Mouse (Mus musculus) cerebellum, adult 11-12 months (tissue): ENCODE results near the gene Hpn.

Source experiments
- DNase-seq: peaks from one replicate; pipeline ENCODE4 v3.0.0; 2022

Gene Hpn

GRCm38 (mm10) chr7:31109796-31110195 lies 5.3 kb downstream of the Hpn start:
- DNase-seq = no peak

DNA sequence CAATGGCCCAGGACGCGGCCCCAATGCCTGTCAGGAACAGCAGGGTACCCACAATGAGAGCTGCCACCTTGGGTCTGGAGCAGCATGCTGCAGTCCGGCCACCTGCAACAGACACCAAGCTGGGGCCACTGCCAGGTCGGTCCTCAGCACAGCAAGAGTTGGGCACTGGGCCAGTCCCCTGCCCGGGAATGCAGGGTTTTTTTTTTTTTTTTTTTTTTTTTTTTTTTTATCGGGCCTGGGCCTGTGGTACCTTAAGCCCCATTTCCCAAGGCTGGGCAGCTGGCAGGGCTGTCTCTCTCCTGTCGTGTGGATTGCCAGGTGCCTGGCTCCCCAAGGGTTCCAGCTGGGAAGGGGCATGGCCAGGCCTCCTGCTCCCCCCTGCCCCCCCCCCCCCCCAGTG lies 6.0 kb downstream of the Hpn start:
- DNase-seq = peak; percentile 83

DNA sequence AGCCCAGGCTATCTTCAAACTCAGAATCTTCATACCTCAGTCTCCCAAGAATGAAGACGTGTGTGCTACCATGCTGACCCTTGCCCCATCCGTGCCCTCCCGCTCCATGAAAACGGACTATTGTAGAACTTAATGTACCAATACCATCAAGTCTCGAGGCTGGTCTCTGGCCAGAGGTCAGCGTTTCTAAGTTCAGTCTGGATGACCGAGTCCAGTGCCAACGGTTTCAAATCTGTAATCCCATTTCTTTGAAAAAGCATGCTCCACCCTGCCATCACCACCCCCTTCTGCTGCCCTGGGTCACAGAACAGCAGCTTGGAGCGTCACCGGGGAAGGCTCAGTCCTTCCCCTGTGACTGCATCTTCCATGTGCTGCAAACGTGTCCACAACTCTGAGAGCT lies 7.3 kb downstream of the Hpn start:
- DNase-seq = no peak

DNA sequence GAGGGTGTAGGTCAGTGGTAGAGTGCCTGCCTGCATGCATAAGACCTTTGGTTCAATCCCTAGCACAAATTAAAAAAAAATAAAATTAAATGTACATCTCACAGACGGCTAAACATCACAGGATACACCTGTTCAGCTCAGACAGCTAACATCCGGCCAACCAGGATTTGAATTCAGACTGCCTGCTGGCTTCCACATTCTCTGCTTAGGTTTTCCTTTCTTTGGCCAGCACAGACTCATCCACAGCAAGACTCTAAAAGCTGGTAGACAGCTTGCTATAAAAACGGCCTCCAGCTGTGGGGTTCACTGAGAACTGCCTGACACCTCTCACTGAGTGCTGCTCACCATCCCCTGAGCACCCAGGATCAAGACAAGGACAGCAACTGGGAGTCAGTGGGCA lies 8.9 kb downstream of the Hpn start:
- DNase-seq = no peak

DNA sequence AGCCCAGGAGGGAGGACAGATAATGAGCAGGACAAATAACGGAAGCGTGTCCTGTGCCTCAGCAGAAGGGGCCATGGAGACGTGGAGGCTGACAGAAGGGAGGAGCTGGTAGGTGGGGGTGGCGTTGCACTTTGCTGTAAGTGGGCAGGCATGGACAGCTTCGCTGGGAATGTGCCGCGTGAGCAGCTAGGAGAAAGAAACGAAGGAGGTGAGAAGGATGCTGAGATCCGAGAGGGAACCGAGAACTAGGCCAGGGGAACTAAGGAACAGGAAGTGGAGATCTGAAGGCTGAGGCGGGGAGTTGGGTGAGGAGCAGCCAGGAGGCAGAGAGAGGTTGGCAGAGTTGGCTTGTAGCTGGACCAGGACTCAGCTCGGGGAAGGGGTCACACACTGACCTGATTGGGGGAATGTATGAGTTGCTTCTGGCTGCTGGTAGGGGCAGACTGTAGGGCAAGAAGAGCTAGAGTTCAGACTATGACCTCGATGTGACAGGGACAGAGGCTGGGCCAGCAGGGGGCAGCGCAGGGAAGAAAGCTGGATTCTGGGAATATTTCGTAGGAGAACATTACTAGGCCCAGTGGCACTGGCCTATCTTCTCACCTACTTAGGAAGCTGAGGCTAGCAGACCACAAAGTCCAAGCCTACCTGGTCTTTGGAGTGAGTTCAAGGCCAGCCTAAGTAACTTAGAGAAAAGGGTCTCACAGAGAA lies 9.9 kb downstream of the Hpn start:
- DNase-seq = no peak

- no peak for DNase-seq
Measured at GRCm38 (mm10) chr7:31100786-31101185, 14.3 kb downstream of the Hpn start.

DNA sequence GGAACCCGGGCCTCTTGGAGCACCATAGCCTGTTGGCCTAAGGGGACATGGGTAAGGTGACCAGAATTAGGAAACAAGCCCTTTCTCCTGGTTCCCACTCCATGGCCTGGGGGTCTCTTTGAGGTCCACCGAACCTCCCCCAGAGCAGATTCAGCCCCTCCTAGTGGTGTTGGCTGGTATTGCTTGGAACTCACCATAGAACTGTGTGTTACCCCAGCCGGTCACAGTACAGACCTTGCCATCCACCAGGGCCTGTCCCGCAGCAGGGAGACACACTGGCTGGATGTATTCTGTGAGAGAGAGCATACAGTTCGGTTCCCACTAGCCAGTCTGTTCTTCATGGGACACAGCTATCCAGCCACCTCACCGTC lies 15.5 kb downstream of the Hpn start:
- no peak for DNase-seq

- no peak for DNase-seq
Measured at GRCm38 (mm10) chr7:31098697-31099611, 16.1 kb downstream of the Hpn start.

DNA sequence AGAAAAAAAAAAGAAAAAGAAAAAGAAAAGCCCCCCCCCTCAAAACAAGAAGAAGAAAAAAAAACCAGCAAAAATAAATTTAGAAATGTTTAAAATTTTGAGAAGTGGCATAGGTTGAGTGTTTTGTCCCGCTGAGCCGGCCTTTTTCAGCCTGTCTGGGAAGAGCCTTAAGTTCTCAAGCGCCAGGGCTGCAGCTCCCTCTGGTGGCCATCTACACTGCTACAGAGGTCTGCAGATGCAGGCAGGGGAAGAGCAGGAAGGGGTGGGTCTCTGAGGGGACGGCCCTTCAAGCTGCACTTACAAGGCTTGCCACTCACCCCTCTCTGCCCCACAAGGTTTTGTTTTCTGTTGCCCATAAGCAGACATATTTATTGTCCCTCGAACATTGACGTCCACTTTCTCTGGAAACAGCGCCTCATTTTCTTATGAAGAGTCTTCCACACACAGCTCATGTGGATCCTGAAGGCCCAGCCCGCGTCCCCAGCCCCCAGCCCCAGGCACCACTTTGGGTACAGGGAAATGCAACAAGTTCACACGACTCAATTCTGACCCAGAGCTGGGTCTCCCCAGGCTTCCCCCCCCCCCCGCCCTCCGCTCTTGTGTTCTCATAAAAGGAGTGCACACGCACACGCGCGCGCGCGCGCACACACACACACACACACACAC lies 17.4 kb downstream of the Hpn start:
- peak; percentile 85 for DNase-seq

- DNase-seq = no peak
Measured at GRCm38 (mm10) chr7:31096892-31097564, 18.1 kb downstream of the Hpn start.

- DNase-seq = no peak
Measured at GRCm38 (mm10) chr7:31094774-31095501, 20.2 kb downstream of the Hpn start.

- no peak for DNase-seq
Measured at GRCm38 (mm10) chr7:31089721-31090120, 25.4 kb downstream of the Hpn start.

DNA sequence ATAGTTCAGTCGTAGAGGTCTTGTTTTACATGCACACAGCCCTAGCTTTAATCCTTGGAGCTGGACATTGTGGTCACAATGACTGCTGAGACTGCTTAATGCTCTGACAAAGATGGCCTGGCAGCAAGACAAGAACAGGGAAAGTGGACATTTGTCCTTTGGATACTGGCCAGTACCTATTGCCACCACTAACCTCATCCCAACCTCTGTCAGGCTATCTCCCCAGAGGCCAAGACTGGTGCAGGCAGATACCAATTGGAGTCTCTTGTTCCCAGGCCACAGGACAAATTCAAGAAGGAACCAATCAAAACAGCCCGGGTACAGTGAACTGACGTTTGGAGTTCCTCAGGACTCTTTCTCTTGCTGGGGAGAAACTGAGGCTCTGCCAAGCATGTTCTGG lies 26.9 kb downstream of the Hpn start:
- DNase-seq = no peak

DNA sequence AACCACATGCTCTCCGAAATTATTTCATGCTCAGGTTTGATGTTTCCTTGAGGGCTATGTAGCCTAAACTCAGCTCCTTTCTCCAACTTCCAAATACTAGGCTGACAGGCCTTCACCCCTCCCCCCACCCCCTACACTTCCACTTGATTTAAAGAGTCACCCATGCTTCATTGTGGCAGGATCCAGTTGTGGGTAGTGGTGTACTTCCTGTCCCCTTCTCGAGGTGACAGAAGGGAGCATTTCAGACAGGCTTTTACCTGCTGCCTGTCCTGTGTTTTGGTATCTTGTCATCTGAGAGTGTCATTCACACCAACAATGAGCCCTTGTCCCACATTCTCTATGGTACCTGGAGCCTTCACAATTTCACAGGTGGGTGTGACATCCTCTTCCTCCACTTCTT lies 27.8 kb downstream of the Hpn start:
- DNase-seq = no peak

DNA sequence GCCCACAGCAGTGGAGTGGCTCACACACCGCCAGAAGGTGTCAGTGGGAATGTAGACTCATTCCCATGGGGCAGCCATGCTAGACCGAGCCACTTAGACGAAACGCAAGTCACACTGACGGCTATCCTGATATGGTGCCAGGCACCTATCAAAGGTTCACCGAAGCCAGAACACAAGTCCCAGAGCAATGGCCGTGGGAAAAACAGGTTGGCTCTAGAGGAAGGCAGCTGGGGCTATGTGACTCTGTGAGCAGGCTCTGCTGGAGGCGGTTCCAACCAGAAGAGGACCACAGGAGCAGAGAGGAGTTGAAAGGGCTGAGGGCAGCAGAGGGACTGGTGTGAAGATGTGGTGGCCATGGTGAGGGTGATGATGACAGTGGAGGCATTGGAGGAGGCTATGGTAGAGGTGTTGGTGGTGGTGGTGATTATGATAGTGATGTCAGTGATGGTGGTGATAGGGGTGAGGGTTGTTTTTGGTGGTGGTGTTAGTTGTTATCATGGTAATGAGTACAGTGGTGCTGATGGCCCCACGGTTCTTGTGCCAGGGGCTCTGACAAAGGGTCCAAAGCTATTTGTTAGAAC lies 28.8 kb downstream of the Hpn start:
- no peak for DNase-seq

GRCm38 (mm10) chr7:31085171-31085570 lies 29.9 kb downstream of the Hpn start:
- no peak for DNase-seq

DNA sequence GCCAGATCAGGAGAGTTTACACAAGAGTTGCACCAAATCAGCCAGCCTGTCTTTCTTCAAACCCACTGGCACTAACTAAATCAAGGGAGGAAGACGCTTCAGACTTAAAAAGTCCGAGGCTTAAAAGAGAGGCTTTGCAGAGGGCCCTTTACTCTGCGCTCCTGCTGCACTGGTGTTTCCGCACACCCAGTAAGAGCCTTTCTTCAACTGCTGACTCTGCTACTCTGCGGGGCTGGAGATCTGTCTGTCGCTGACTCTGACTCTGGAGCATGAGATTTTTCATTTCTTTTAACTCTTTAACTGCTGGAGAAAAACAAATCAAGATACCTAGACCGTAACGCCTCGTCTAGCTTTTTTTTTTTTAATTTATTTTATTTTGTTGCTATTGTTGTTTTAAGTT lies 30.9 kb downstream of the Hpn start:
- no peak for DNase-seq

DNA sequence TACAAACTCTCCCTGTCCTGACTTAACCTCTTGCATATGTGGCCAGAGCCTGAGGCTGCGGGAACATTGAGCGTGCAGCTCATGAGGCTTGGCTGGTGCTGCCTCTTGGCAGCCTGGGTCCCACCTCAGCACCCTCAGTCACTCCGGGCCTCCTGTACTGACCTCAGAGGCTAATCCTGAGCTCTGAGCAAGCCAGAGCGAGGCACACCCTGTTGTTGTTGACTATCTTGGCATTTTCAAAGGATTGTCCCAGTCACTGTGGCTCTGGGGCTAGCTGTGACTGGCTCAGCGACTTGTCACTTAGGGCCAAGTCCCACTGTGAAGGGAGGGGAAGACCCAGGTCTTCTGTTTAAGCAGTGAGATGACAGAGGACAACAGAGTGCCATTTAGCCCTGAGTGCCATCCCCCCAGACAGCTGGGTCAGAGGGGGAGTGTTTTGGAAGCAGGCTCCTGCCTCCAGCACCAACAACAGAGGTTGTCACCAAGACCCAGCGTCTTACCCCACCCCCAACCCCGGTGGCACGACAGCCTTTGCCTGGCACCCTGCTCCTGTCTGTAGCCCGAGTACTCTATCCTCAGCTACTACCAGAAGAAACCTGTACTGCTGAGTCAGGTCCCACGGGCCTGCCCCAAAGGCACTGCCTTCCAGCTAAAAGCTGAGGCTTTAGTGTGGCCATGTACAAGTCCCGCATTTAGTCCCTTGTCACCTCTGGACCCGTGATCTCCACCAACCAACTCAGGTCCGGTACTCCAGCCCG lies 32.1 kb downstream of the Hpn start:
- peak; percentile 76 for DNase-seq

- DNase-seq = no peak
Measured at GRCm38 (mm10) chr7:31082106-31082505, 33.0 kb downstream of the Hpn start.

GRCm38 (mm10) chr7:31081106-31081505 lies 34.0 kb downstream of the Hpn start:
- DNase-seq = peak; percentile 58

GRCm38 (mm10) chr7:31080611-31081010 lies 34.5 kb downstream of the Hpn start:
- DNase-seq = no peak
